Mouse (Mus musculus) CH12.LX (cell line): ENCODE results near the gene Ttc9c.

Source experiments
- BHLHE40 ChIP-seq: IDR thresholded peaks from 2 replicates; pipeline ENCODE4 v1.6.1; 2011; ENCODE audit warnings: mild to moderate bottlenecking, low read depth, low read length, improper control_type of control experiment
- EP300 ChIP-seq: IDR thresholded peaks from 2 replicates; pipeline ENCODE4 v1.6.1; 2011; ENCODE audit warnings: low read length, improper control_type of control experiment
- MAFK ChIP-seq: IDR thresholded peaks from 2 replicates; pipeline ENCODE4 v1.6.1; 2011; ENCODE audit warnings: low read length, improper control_type of control experiment; ENCODE audit not compliant: insufficient replicate concordance
- MAX ChIP-seq: IDR thresholded peaks from 2 replicates; pipeline ENCODE4 v1.6.1; 2011; ENCODE audit warnings: low read length, improper control_type of control experiment
- NRF1 ChIP-seq: IDR thresholded peaks from 2 replicates; pipeline ENCODE4 v1.6.1; 2014; ENCODE audit warnings: low read depth, mild to moderate bottlenecking, inconsistent platforms, low read length, improper control_type of control experiment, moderate library complexity
- POLR2A ChIP-seq: IDR thresholded peaks from 2 replicates; pipeline ENCODE4 v1.6.1; 2011; ENCODE audit warnings: low read depth, mild to moderate bottlenecking, improper control_type of control experiment, low read length
- SIN3A ChIP-seq: IDR thresholded peaks from 2 replicates; pipeline ENCODE4 v1.6.1; 2012; ENCODE audit warnings: low read length, improper control_type of control experiment, inconsistent platforms
- ZC3H11A ChIP-seq: IDR thresholded peaks from 2 replicates; pipeline ENCODE4 v1.6.1; 2012; ENCODE audit warnings: low read depth, mild to moderate bottlenecking, inconsistent platforms, low read length, improper control_type of control experiment

- TF ChIP-seq SIN3A (0 out of 2 replicates have a peak, but pooled peaks have one; percentile 28), ZC3H11A (no peak), NRF1 (no peak), POLR2A (no peak), MAFK (peak; percentile 98), MAX (0 out of 2 replicates have a peak, but pooled peaks have one; percentile 23), BHLHE40 (peak; percentile 62), EP300 (no peak)
Measured at GRCm38 (mm10) chr19:8857689-8858088, 38.6 kb upstream of the Ttc9c start.
